Mouse (Mus musculus) granulocyte monocyte progenitor cell, adult 5-6 weeks (primary cell): ENCODE results near the gene Ascc1. TPM values are rescaled to one million over a fixed set of nuclear protein-coding genes. Genes with fewer than 3 reads are reported as not detected.

ENCODE experiments used
- ATAC-seq: replicated peaks from 2 replicates; pipeline ENCODE4 v1.8.0; 2016; ENCODE audit warnings: mild to moderate bottlenecking, moderate TSS enrichment, inconsistent platforms; ENCODE audit not compliant: poor library complexity, severe bottlenecking
- total RNA-seq, 2 experiments: library from RNA; stranded (forward) in 1 of 2; stranded (reverse) in 1 of 2; fragments of 200-712, 200-1000 nt in 1 of 2; fragments of >200 nt in 1 of 2; fragmentation: Nextera tagmentation in 1 of 2; gene quantifications; 2 replicates each; pipeline ENCODE4 v1.2.3; 2014 to 2017

Gene Ascc1
- total RNA-seq, 2 experiments from 2014 or later, result 24.3 to 34.2 TPM

DNA sequence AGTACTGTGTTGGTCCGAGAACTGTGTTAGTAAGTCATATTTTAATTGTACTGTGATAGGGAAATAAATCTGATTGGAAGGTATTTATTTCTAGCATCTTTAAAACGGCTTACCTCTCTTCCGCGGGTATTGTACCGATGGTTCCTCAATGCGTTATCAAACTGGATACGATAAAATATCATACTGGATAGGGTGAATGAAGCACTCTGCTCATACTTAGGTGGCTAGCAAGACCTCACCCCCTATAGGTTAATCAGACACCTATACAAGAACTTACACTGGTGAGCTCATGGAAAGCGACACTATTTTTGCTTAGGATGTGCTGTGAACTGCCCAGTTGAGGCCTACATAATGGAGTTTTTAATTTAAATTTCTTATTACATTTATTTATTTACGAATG, 1.2 kb downstream of the Ascc1 start:
- ATAC-seq, result no peak

DNA sequence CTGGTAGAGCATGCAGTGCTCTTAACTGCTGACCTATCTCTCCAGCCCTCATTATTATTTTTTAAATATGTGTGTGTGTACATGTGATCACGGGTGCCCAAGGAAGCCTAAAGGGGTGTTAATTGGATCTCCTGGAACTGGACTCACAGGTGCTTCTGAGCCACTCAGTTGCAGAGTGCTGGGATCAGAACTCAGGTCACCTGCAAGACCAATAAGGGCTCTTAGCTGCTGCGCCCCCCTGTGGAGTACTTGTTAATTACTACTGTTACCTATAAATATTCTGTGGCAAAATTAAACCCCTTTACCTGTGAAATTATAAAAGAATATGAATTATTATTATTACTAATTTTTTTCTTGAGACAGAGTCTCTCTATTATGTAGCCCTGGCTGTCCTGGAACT, 2.7 kb downstream of the Ascc1 start:
- ATAC-seq, result no peak

GRCm38 (mm10) chr10:60009115-60009514, 6.5 kb downstream of the Ascc1 start:
- peak; percentile 81 for ATAC-seq

DNA sequence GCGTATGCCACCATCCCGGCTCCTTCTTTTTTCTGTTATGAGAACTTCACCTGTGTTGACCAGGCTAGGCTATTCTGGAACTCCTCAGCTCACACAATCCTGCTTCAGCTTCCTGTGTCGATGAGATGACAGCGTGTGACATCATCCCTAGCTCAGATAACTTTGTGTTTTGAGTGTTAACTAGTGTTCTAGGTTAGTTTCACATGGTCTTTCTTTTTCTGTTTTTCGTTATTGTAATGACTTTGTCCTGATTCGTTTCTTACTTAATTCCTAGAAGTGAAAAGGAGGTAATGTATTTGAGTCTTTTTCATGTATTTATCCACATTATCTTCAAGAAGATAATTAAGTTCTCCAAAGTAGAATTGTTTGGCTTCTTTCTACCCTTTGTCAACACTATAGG, 13.6 kb downstream of the Ascc1 start:
- ATAC-seq, result no peak

DNA sequence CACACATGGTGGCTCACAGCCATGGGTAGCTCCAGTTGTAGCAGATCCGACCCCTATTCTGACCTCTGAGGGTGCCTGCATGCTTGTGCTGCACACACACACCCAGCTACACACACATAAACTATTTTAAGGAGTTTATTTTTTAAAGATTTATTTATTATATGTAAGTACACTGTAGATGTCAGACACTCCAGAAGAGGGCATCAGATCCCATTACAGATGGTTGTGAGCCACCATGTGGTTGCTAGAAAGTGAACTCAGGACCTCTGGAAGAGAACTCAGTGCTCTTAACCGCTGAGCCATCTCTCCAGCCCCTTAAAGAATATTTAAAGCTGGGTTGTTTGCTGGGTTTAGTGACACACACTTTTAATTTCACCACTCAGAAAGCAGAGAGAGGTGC, 16.7 kb downstream of the Ascc1 start:
- no peak for ATAC-seq

- ATAC-seq, result no peak
Observed at GRCm38 (mm10) chr10:60023751-60024150, 21.1 kb downstream of the Ascc1 start.

- ATAC-seq, result no peak
Observed at GRCm38 (mm10) chr10:60026759-60027395, 24.3 kb downstream of the Ascc1 start.

DNA sequence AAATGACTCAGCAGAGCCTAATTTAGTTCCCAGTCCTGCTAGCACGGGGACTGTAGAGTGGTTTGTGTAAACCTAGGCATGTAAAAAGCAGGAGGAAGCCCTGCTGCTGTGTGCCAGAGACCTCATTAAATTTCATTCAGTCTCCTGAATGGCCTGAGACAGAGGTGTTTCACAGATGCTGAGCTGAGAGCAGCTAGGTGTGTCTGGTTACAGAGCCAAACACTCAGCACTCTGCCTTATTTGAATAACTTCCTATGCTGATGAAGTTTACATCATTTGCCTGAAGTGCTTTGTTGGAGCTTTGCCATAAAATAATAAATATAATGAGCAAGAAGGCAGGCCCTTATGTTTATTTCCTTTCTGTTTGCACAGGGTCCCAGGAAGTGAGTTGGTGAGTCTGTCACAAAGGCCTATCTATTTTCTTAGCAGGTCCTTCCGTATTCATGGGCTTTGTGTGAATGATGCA, 25.0 kb downstream of the Ascc1 start:
- no peak for ATAC-seq

DNA sequence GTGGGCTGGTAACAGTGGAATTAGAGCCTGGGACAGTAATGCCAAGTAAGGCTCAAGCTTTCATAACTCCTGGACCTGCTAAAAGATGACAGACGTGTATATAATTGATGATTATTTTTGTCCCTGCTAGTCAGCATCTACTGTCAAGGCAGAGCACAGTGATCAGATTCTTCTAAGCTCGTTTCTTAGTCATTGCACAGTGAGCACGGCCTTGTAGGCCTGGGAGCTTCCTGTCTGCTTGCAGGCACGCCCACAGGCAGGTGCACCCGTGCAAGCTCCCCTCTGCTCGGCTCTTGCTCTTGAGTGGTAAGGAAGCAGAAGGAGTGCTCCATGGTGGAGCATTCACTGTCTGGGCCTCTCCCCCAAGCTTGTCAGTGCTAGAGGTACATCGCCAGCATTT, 25.6 kb downstream of the Ascc1 start:
- ATAC-seq, result no peak

- no peak for ATAC-seq
Observed at GRCm38 (mm10) chr10:60028979-60029378, 26.4 kb downstream of the Ascc1 start.

DNA sequence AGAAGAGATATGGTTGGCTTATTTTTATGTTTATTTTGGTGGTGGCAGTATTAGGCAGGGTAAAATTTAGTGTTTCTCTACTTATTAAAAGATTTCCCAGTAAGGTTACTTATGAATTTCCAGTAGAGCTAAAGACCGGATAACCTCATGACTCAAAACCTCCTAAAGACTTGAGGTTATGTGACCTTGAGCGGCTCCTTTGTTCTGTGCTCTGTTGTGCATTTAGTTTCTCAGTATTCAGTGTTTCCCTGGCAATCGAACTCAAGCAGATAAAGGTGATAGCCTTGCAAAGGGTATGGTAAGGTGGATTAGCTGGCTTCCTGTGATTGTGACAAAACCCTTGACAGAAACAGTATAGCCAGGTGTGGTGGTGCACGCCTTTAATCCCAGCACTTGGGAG, 26.8 kb downstream of the Ascc1 start:
- ATAC-seq, result no peak

DNA sequence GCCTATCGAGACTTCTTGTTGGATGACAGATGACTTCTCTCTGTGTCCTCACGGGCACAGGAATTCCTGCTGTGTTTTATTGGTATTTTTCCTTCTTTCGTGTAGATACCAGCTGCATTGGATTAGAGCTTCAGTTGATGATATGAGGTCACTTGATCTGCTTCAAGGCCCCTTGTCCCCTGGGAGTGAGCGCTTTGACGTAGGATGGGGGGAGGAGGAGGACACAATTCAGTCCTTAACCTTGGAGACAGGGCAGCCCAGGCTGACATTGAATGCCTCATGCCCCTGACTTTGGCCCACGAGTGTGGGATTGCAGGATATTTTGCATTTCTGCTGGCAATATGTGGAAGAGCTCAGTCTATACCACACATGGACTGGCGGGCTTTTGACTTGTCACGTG, 29.0 kb downstream of the Ascc1 start:
- ATAC-seq, result no peak

DNA sequence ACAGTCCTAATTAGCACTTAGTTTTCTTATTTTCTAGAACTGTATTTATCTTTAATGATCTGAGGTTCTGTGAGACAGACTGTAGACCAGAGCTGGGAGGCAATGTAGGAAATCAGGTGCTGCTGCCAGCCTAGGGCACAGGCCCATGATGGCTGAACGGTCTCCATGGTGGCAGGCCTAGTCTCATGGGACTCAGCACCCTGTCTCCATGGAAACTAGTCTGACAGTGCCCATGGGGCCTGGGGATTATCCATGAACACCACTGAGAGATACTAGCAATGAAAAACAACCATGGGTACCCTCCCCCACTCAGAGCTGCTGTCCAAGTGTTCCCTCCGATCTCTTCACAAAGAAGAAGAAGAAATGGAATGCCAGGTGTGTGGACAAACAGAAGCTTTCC, 29.4 kb downstream of the Ascc1 start:
- ATAC-seq, result no peak

GRCm38 (mm10) chr10:60032622-60033021, 30.0 kb downstream of the Ascc1 start:
- ATAC-seq, result no peak

- ATAC-seq, result no peak
Observed at GRCm38 (mm10) chr10:60033064-60033463, 30.5 kb downstream of the Ascc1 start.

DNA sequence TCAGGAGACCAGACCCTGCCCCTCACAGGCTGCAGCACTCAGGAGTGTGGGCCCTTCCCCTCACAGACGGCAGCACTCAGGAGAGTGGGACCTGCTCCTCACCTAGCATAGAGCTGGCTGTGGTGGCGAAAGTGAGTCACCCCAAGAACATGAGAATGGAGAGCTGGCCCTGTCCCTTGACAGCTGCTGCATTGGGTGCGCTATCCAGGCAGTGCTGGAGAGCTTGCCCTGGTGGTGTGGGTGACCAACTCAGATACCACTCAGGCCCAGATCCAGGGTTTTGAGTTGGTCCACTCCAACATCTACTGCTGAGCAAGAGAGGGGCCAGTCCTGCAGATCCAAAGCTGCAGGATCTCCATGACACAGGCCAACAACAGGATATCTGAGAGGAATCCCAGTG, 32.0 kb downstream of the Ascc1 start:
- no peak for ATAC-seq

GRCm38 (mm10) chr10:60035744-60036143, 33.1 kb downstream of the Ascc1 start:
- no peak for ATAC-seq

DNA sequence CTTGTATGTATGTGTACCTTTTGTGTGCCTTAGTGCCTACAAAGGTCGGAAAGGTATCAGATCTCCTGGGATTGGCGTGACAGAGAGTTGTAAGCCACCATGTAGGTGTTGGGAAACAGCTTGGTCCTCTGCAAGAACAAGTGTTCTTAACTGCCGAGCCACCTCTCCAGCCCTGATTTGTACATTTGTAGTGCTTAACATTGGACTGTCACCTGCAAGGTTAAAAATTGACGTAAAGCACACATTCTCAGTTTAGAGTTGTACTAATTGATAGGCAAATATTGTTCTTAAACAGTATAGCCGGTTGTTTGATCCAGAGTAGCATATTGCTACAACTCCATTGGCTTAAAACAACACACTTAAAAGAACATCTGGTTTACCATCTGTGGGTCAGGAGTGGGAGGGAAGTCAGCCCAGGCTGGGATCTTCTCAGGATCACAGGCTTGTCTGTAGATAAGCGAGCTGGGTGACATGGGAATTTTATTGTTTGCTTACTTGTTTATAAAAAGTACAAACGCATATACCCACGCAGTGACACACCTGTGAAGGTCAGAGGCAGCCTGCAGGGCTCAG, 39.8 kb downstream of the Ascc1 start:
- no peak for ATAC-seq

- no peak for ATAC-seq
Observed at GRCm38 (mm10) chr10:60046696-60047095, 44.1 kb downstream of the Ascc1 start.

DNA sequence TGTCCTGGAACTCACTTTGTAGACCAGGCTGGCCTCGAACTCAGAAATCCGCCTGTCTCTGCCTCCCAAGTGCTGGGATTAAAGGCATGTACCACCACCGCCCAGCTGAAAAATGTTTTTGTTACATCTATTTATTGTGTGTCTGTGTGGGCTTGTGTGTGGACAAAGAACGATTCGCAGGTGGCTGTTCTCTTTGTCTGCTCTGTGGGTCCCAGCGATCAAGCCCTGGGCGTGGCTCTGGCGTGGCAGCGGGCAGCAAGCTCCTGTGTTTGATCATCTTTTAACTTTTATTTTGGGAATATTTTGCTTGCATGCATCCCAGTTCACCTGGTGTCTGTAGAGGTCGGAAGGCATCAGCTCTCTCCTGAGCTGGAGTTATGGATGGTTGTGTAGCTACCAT, 48.0 kb downstream of the Ascc1 start:
- ATAC-seq, result no peak

GRCm38 (mm10) chr10:60053073-60053472, 50.5 kb downstream of the Ascc1 start:
- no peak for ATAC-seq

DNA sequence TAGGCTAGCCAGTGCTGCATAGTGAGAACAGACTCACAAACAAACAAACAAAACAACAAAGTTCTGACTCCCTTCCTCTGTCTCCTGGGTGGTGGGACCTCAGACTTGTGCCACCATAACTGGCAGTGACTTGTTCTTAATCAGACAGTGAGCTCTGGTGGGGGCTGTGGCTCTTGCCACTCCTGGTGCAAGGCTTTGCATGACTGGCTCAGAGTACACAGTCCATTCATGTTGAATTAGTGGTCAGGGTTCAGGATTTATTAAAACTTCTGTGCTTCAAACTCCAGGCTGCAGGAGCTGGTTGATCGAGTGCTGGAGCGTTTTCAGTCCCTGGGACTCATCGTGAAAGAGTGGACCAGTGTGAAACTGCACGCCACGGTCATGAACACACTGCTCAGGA, 59.6 kb downstream of the Ascc1 start:
- no peak for ATAC-seq
